Mouse (Mus musculus): ENCODE results near the gene Gak. TPM values are rescaled to one million over a fixed set of nuclear protein-coding genes. Genes with fewer than 3 reads are reported as not detected.

Gak gene
- polyA plus RNA-seq (2015; fragmentation: Nextera tagmentation; extraction: Ambion mirVana), result 55.9 and 57.4 TPM in 2 replicates

DNA sequence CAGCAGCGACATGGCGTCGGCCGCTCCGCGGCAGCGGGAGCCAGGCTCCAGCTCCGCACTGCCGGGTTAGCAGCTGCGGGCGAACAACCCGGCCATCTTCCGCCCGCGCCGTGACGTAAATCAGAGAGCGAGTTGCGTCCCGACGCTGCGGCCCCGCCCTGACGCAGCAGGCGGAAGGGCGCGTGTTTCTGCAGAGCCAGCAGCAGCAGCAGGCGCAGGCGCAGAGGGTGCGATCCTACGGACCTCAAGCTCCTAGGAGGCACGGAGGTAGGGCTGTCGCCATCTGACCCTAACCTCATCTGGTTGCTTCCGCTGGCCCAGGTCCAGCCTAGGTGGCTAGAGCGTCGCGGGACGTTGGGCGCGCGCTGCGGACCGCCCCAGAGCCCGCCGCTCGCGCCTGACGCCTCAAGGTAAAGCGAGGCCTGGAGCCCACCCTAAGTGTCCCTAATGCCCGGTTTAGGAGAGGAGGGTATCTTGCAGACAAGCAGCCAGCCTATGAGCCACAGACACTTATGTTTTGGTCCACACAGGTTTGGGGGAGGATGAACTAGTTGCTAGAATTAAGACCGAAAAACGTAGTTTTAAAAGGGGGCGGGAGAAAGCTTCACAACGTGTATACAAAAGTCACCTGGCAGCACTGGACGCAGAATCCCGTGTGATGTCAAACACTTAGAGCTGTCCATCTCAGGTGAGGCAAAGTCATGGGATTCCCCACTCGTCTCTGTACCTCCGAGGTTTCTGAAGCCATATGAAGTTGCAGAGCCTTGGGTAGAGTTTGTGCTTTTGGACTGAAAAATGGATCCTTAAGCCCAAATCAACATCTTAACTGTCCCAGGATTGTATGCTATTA is at the start of gene Gak, which contains the start of gene Tmem175:
Gak (minus strand) TSS at position 122 of the 850 bp plus-strand sequence.
Tmem175 (plus strand) TSS at position 137 of the 850 bp plus-strand sequence.
- H3K4me3 ChIP-seq (ENCODE audit: low read depth, low read length), result peak within 1 kb of the TSS; percentile 99

GRCm38 (mm10) chr5:108678296-108678854 is 48.8 kb upstream of the Gak start:
- no peak for ATAC-seq
- Histone ChIP-seq H3K36me3 (ENCODE audit: control insufficient read depth, insufficient read depth, low read length) (no peaks in the 10 kb centered on the region; the same call in 1 of the 2 replicates), H3K9ac (ENCODE audit: low read depth, low read length) (no peak overlapping the region), H3K4me1 (ENCODE audit: control insufficient read depth, insufficient read depth, low read length) (peaks cover 9% of the 10 kb centered on the region), H3K27ac (ENCODE audit: low read length) (peak overlapping the region; percentile 42; the same call in 1 of the 2 replicates), H3K4me2 (ENCODE audit: low read length) (no peak overlapping the region), H3K27me3 (ENCODE audit: control insufficient read depth, insufficient read depth, low read depth, low read length) (no peaks in the 10 kb centered on the region), H3K9me3 (replicated peaks; ENCODE audit: control insufficient read depth, low read length, poor library complexity, severe bottlenecking) (no peaks in the 10 kb centered on the region), H3K4me3 (ENCODE audit: low read depth, low read length) (no peak overlapping the region)
- WGBS, result 84% methylated on average over 6 of the region's 6 CpGs

More for the DNA sequence above, at the start of gene Gak, which contains the start of gene Tmem175:
- Histone ChIP-seq H3K9me3 (replicated peaks; ENCODE audit: control insufficient read depth, low read length, poor library complexity, severe bottlenecking) (no peaks in the 10 kb centered on the region), H3K4me1 (ENCODE audit: control insufficient read depth, insufficient read depth, low read length) (peaks cover 27% of the 10 kb centered on the region), H3K27me3 (ENCODE audit: control insufficient read depth, insufficient read depth, low read depth, low read length) (no peaks in the 10 kb centered on the region), H3K9ac (ENCODE audit: low read depth, low read length) (peak within 1 kb of the TSS; percentile 97), H3K36me3 (ENCODE audit: control insufficient read depth, insufficient read depth, low read length) (no peaks in the 10 kb centered on the region), H3K4me2 (ENCODE audit: low read length) (peak within 1 kb of the TSS; percentile 93), H3K27ac (ENCODE audit: low read length) (peak within 1 kb of the TSS; percentile 93)
- peak; percentile 98 for ATAC-seq
- 1% methylated on average over 58 of the region's 58 CpGs for WGBS

DNA sequence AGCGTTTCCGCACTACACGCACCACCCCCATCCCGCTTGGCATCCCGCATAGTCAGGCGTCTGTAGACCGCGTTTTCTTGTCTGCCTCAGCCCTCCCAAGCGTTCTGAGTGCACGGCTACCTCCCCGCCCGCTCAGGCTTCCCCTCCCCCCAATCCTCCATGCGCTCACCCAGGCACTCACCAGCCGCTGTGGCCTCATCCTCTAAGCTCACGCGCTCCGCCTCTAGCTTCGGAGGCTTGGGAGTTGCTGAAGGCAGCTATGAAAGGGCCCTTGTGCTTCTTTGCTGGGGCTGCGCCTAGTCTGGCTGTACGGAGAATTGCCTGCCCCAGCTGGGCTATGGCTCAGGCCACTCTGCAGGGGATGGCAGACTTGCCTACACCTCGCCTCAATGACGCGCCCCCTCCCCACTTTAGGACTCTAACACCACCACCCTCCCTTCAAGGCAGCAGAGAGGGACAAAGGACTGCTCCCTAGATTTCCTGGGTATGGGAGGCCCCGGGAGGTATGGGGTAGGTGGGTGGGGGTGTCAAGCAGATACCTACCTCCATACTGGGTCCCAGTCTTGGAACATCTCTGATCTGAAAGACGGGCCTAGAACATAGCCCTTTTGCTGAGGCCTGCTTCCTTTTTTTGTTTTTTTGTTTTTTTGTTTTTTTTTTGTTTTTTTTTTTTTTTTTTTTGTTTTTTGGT is 48.2 kb upstream of the Gak start:
- Histone ChIP-seq H3K9me3 (replicated peaks; ENCODE audit: control insufficient read depth, low read length, poor library complexity, severe bottlenecking) (no peaks in the 10 kb centered on the region), H3K4me1 (ENCODE audit: control insufficient read depth, insufficient read depth, low read length) (peaks cover 9% of the 10 kb centered on the region), H3K27ac (ENCODE audit: low read length) (peak overlapping the region; percentile 93), H3K4me3 (ENCODE audit: low read depth, low read length) (peak overlapping the region; percentile 39), H3K9ac (ENCODE audit: low read depth, low read length) (peak overlapping the region; percentile 74), H3K27me3 (ENCODE audit: control insufficient read depth, insufficient read depth, low read depth, low read length) (no peaks in the 10 kb centered on the region), H3K36me3 (ENCODE audit: control insufficient read depth, insufficient read depth, low read length) (peaks cover 3% of the 10 kb centered on the region; the same call in 1 of the 2 replicates), H3K4me2 (ENCODE audit: low read length) (peak overlapping the region; percentile 71)
- WGBS, result 2% methylated on average over 25 of the region's 25 CpGs
- ATAC-seq, result peak; percentile 93

GRCm38 (mm10) chr5:108676772-108677498 is 47.4 kb upstream of the Gak start:
- Histone ChIP-seq H3K27ac (ENCODE audit: low read length) (peak overlapping the region; percentile 93), H3K36me3 (ENCODE audit: control insufficient read depth, insufficient read depth, low read length) (peaks cover 9% of the 10 kb centered on the region), H3K4me3 (ENCODE audit: low read depth, low read length) (peak overlapping the region; percentile 39), H3K27me3 (ENCODE audit: control insufficient read depth, insufficient read depth, low read depth, low read length) (no peaks in the 10 kb centered on the region), H3K4me1 (ENCODE audit: control insufficient read depth, insufficient read depth, low read length) (peaks cover 9% of the 10 kb centered on the region), H3K9ac (ENCODE audit: low read depth, low read length) (peak overlapping the region; percentile 74), H3K9me3 (replicated peaks; ENCODE audit: control insufficient read depth, low read length, poor library complexity, severe bottlenecking) (no peaks in the 10 kb centered on the region), H3K4me2 (ENCODE audit: low read length) (peak overlapping the region; percentile 71)
- ATAC-seq, result peak; percentile 63
- 18% methylated on average over 5 of the region's 5 CpGs for WGBS

DNA sequence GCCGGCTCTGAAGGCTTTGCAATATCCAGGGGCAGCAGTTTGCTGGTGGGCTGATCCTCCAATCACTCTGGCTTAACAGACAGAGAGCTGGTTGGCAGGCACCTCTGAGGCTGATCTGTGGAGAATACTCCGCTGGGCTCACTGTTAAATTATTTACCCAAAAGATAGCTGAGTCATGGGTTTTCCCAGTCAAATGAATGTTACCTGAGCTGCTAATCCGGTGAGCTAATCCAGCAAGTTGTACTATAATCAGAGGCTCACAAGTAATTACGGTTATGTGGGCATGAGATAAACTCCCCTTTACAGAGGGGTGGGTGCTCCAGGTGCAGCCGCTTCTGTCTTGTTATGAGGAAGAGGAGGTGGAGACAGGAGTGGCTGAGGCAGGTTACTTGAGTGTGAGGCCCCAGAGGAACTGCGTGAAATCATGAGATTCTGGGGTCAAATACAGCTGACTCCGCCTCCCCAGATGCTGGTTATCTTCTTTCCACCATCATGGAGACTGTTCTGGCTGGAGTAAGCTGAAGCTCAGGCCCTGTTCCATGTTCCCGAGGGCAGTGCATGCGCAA is 45.8 kb upstream of the Gak start, which contains the start of gene Slc26a1:
Slc26a1 (minus strand) TSS at position 319 of the 566 bp plus-strand sequence.
- Histone ChIP-seq H3K9ac (ENCODE audit: low read depth, low read length) (no peak within 1 kb of the TSS), H3K4me1 (ENCODE audit: control insufficient read depth, insufficient read depth, low read length) (peaks cover 9% of the 10 kb centered on the region), H3K4me3 (ENCODE audit: low read depth, low read length) (no peak within 1 kb of the TSS), H3K27ac (ENCODE audit: low read length) (no peak within 1 kb of the TSS), H3K4me2 (ENCODE audit: low read length) (no peak within 1 kb of the TSS), H3K36me3 (ENCODE audit: control insufficient read depth, insufficient read depth, low read length) (peaks cover 15% of the 10 kb centered on the region), H3K27me3 (ENCODE audit: control insufficient read depth, insufficient read depth, low read depth, low read length) (no peaks in the 10 kb centered on the region), H3K9me3 (replicated peaks; ENCODE audit: control insufficient read depth, low read length, poor library complexity, severe bottlenecking) (no peaks in the 10 kb centered on the region)
- 81% methylated on average over 9 of the region's 9 CpGs for WGBS
- ATAC-seq, result no peak

- H3K4me3 ChIP-seq (ENCODE audit: low read depth, low read length), result no peak overlapping the region
- H3K9me3 ChIP-seq (replicated peaks; ENCODE audit: control insufficient read depth, low read length, poor library complexity, severe bottlenecking), result no peaks in the 10 kb centered on the region
- peaks cover 15% of the 10 kb centered on the region for H3K36me3 ChIP-seq (ENCODE audit: control insufficient read depth, insufficient read depth, low read length)
- no peaks in the 10 kb centered on the region for H3K27me3 ChIP-seq (ENCODE audit: control insufficient read depth, insufficient read depth, low read depth, low read length)
- WGBS, result 77% methylated on average over 2 of the region's 2 CpGs
- H3K4me2 ChIP-seq (ENCODE audit: low read length), result no peak overlapping the region
- ATAC-seq, result no peak
- no peak overlapping the region for H3K9ac ChIP-seq (ENCODE audit: low read depth, low read length)
- no peak overlapping the region for H3K27ac ChIP-seq (ENCODE audit: low read length)
- peaks cover 14% of the 10 kb centered on the region for H3K4me1 ChIP-seq (ENCODE audit: control insufficient read depth, insufficient read depth, low read length)
Measured at GRCm38 (mm10) chr5:108674624-108675023, 45.1 kb upstream of the Gak start.

DNA sequence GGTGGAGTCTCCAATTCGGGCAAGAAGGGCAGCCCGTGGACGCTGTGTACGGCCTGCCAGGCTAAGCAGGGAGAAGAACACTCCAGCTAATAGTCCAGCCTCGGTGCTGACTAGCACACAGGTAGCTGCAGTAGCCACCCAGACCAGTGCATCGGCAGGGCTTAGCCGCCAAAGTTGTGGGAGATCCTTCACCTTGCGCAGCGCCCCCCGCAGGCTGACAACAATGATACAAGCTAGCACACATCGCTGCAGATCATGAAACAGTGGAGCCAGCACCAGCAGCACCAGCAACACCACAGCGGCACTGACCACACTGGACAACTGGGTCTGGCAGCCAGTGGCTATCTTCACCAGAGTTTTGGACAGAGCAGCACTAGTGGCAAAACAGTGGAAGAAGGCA is 42.2 kb upstream of the Gak start:
- 94% methylated on average over 12 of the region's 12 CpGs for WGBS
- Histone ChIP-seq H3K27ac (ENCODE audit: low read length) (no peak overlapping the region), H3K4me2 (ENCODE audit: low read length) (no peak overlapping the region), H3K4me3 (ENCODE audit: low read depth, low read length) (no peak overlapping the region), H3K36me3 (ENCODE audit: control insufficient read depth, insufficient read depth, low read length) (peaks cover 15% of the 10 kb centered on the region), H3K9ac (ENCODE audit: low read depth, low read length) (no peak overlapping the region), H3K4me1 (ENCODE audit: control insufficient read depth, insufficient read depth, low read length) (peaks cover 14% of the 10 kb centered on the region), H3K9me3 (replicated peaks; ENCODE audit: control insufficient read depth, low read length, poor library complexity, severe bottlenecking) (no peaks in the 10 kb centered on the region), H3K27me3 (ENCODE audit: control insufficient read depth, insufficient read depth, low read depth, low read length) (no peaks in the 10 kb centered on the region)
- no peak for ATAC-seq

DNA sequence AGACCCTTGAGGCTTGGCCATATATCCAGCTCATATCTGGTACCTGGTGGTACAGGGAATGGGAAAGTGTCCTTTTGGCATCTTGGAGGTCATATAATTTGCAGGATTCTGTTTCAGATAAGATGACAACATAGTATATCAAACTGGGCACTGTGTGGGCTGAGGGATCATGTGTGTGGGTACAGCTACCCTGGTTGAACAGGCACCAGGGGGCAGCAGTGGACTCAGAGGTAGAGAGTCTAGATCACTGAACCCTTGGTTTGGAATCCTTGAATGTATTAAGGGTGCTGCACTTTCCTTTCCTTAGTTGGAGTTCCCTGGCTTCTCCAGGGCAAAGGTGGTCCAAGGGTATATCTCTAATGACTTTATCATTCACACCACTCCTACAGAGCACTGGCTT is 41.2 kb upstream of the Gak start:
- peaks cover 11% of the 10 kb centered on the region for H3K4me1 ChIP-seq (ENCODE audit: control insufficient read depth, insufficient read depth, low read length)
- no peak overlapping the region for H3K9ac ChIP-seq (ENCODE audit: low read depth, low read length)
- H3K9me3 ChIP-seq (replicated peaks; ENCODE audit: control insufficient read depth, low read length, poor library complexity, severe bottlenecking), result no peaks in the 10 kb centered on the region
- H3K4me2 ChIP-seq (ENCODE audit: low read length), result no peak overlapping the region
- peaks cover 15% of the 10 kb centered on the region for H3K36me3 ChIP-seq (ENCODE audit: control insufficient read depth, insufficient read depth, low read length)
- H3K27me3 ChIP-seq (ENCODE audit: control insufficient read depth, insufficient read depth, low read depth, low read length), result no peaks in the 10 kb centered on the region
- H3K27ac ChIP-seq (ENCODE audit: low read length), result no peak overlapping the region
- no peak for ATAC-seq
- H3K4me3 ChIP-seq (ENCODE audit: low read depth, low read length), result no peak overlapping the region

All from midbrain, embryonic 16.5 days (tissue).